8 mouse cellular contexts compared by ENCODE assay signal in genomic region chr17:33953961-33954565, GRCm38 (mm10). TPM values are rescaled to one million over a fixed set of nuclear protein-coding genes. Genes with fewer than 3 reads are reported as not detected.
DNase-seq lines count a peak whose midpoint lies in the region; ATAC-seq and TF ChIP-seq lines count a peak whose summit lies in the region.

No protein-coding gene starts in this region.

- peak overlapping the region; percentile 95 for H3K9ac ChIP-seq in liver, adult 2 months (ENCODE audit: low read depth, low read length)
- peak overlapping the region; percentile 98 for H3K9ac ChIP-seq in embryonic facial prominence, embryonic 14.5 days (ENCODE audit: low read depth, low read length)
- peak overlapping the region; percentile 97 for H3K9ac ChIP-seq in intestine, embryonic 15.5 days
- H3K9ac ChIP-seq in neural tube, embryonic 13.5 days, result peak overlapping the region; percentile 99

- 10% methylated on average over 5 of the region's 5 CpGs for WGBS in liver, adult 2 months
- WGBS in embryonic facial prominence, embryonic 14.5 days, result 30% methylated on average over 5 of the region's 5 CpGs
- 37% methylated on average over 5 of the region's 5 CpGs for WGBS in intestine, embryonic 15.5 days
- 30% methylated on average over 5 of the region's 5 CpGs for WGBS in neural tube, embryonic 13.5 days

- H3K4me3 ChIP-seq in liver, adult 2 months (ENCODE audit: insufficient read depth, low read depth, low read length), result peak overlapping the region; percentile 92
- H3K4me3 ChIP-seq in embryonic facial prominence, embryonic 14.5 days (ENCODE audit: low read depth, low read length), result peak overlapping the region; percentile 99
- peak overlapping the region; percentile 84 for H3K4me3 ChIP-seq in intestine, embryonic 15.5 days (replicated peaks)
- H3K4me3 ChIP-seq in neural tube, embryonic 13.5 days, result peak overlapping the region; percentile 96

- no peak for TF ChIP-seq CTCF in liver, adult 2 months (IDR thresholded peaks at IDR 0.05; ENCODE audit: low read depth, low read length)

- no peaks in the 10 kb centered on the region for H3K27me3 ChIP-seq in liver, adult 2 months (ENCODE audit: control insufficient read depth, insufficient read depth, low read length)
- H3K27me3 ChIP-seq in embryonic facial prominence, embryonic 14.5 days (replicated peaks; ENCODE audit: control insufficient read depth, insufficient read depth, low read length), result no peaks in the 10 kb centered on the region
- no peaks in the 10 kb centered on the region for H3K27me3 ChIP-seq in intestine, embryonic 15.5 days (replicated peaks)
- H3K27me3 ChIP-seq in neural tube, embryonic 13.5 days, result no peaks in the 10 kb centered on the region

- TF ChIP-seq POLR2A in liver, adult 2 months (IDR thresholded peaks at IDR 0.05; ENCODE audit: extremely low read depth, insufficient read depth, low read length), result no peak

- peaks cover 16% of the 10 kb centered on the region for H3K36me3 ChIP-seq in liver, adult 2 months (ENCODE audit: control insufficient read depth, insufficient read depth, low read length)
- H3K36me3 ChIP-seq in embryonic facial prominence, embryonic 14.5 days (ENCODE audit: control insufficient read depth, insufficient read depth, low read length), result peaks cover 50% of the 10 kb centered on the region
- peaks cover 14% of the 10 kb centered on the region for H3K36me3 ChIP-seq in intestine, embryonic 15.5 days
- H3K36me3 ChIP-seq in neural tube, embryonic 13.5 days, result peaks cover 56% of the 10 kb centered on the region

- peaks cover 5% of the 10 kb centered on the region; the same call in 1 of the 2 replicates for H3K79me2 ChIP-seq in liver, adult 2 months (ENCODE audit: control insufficient read depth, insufficient read depth, low read length)

- no peak for ATAC-seq in embryonic facial prominence, embryonic 14.5 days (ENCODE audit: low read depth)
- no peak for ATAC-seq in intestine, embryonic 15.5 days
- ATAC-seq in neural tube, embryonic 13.5 days (ENCODE audit: low read depth), result no peak

- peak overlapping the region; percentile 80 for H3K4me2 ChIP-seq in embryonic facial prominence, embryonic 14.5 days (ENCODE audit: low read depth, low read length)
- H3K4me2 ChIP-seq in intestine, embryonic 15.5 days (replicated peaks), result peak overlapping the region; percentile 91
- H3K4me2 ChIP-seq in neural tube, embryonic 13.5 days, result peak overlapping the region; percentile 97

- H3K9me3 ChIP-seq in embryonic facial prominence, embryonic 14.5 days (ENCODE audit: control insufficient read depth, low read length), result no peaks in the 10 kb centered on the region
- H3K9me3 ChIP-seq in intestine, embryonic 15.5 days, result no peaks in the 10 kb centered on the region
- H3K9me3 ChIP-seq in neural tube, embryonic 13.5 days, result no peaks in the 10 kb centered on the region

- peak overlapping the region; percentile 86 for H3K27ac ChIP-seq in liver, adult 2 months (replicated peaks; ENCODE audit: insufficient read depth, low read depth, low read length)
- peak overlapping the region; percentile 94; the same call in 1 of the 2 replicates for H3K27ac ChIP-seq in embryonic facial prominence, embryonic 14.5 days (replicated peaks; ENCODE audit: low read depth, low read length)
- peak overlapping the region; percentile 94 for H3K27ac ChIP-seq in intestine, embryonic 15.5 days
- H3K27ac ChIP-seq in neural tube, embryonic 13.5 days (replicated peaks), result peak overlapping the region; percentile 92; the same call in 1 of the 2 replicates

- peaks cover 9% of the 10 kb centered on the region for H3K4me1 ChIP-seq in liver, adult 2 months (ENCODE audit: control insufficient read depth, insufficient read depth, low read length)
- H3K4me1 ChIP-seq in embryonic facial prominence, embryonic 14.5 days (ENCODE audit: control insufficient read depth, insufficient read depth, low read length), result peaks cover 30% of the 10 kb centered on the region
- peaks cover 43% of the 10 kb centered on the region for H3K4me1 ChIP-seq in intestine, embryonic 15.5 days (replicated peaks)
- peaks cover 78% of the 10 kb centered on the region for H3K4me1 ChIP-seq in neural tube, embryonic 13.5 days (replicated peaks)

- peak; percentile 97 for DNase-seq in liver, adult 2 months (ENCODE audit: extremely low read depth, low read depth, low spot score)
- DNase-seq in liver, result no peak
- no peak for DNase-seq in embryonic facial prominence, embryonic 14.5 days (ENCODE audit: low spot score)
- no peak for DNase-seq in c-Kit-positive CD71-positive TER-119-positive erythroid progenitor cells, embryonic 14.5 days (ENCODE audit: low spot score)
- DNase-seq in frontal cortex, postnatal 10 days (ENCODE audit: low spot score in 2 of 2), result no peak
- no peak for DNase-seq in urinary bladder, adult 2 months (ENCODE audit: low spot score)

RNA-seq across cellular contexts. Expression of gene Vps52, which starts 1.5 kb away (rescaled TPM):
- 10.5 and 10.9 TPM in 2 replicates for total RNA-seq in liver, adult 2 months (2014; rRNA removed)
- polyA plus RNA-seq in liver, adult 2 months (2012; rRNA removed), result 31.1 and 40.6 TPM in 2 replicates
- 38.6 and 41.6 TPM in 2 replicates for polyA plus RNA-seq in embryonic facial prominence, embryonic 14.5 days (2014; fragmentation: Nextera tagmentation; extraction: Ambion mirVana)
- 44.0 and 47.4 TPM in 2 replicates for polyA plus RNA-seq in intestine, embryonic 15.5 days (2015; fragmentation: Nextera tagmentation; extraction: Ambion mirVana)
- polyA plus RNA-seq in neural tube, embryonic 13.5 days (2015; fragmentation: Nextera tagmentation; extraction: Ambion mirVana), result 63.5 and 67.5 TPM in 2 replicates
- polyA plus RNA-seq in urinary bladder, adult 2 months (2012; rRNA removed), result 39.3 and 39.7 TPM in 2 replicates

RNA-seq across cellular contexts. Expression of gene Rps18, which starts 1.7 kb away (rescaled TPM):
- 1,559 and 1,933 TPM in 2 replicates for total RNA-seq in liver, adult 2 months (2014; rRNA removed)
- 224 and 252 TPM in 2 replicates for polyA plus RNA-seq in liver, adult 2 months (2012; rRNA removed)
- 2,078 and 2,095 TPM in 2 replicates for polyA plus RNA-seq in embryonic facial prominence, embryonic 14.5 days (2014; fragmentation: Nextera tagmentation; extraction: Ambion mirVana)
- polyA plus RNA-seq in intestine, embryonic 15.5 days (2015; fragmentation: Nextera tagmentation; extraction: Ambion mirVana), result 1,812 and 1,948 TPM in 2 replicates
- polyA plus RNA-seq in neural tube, embryonic 13.5 days (2015; fragmentation: Nextera tagmentation; extraction: Ambion mirVana), result 912 and 939 TPM in 2 replicates
- polyA plus RNA-seq in urinary bladder, adult 2 months (2012; rRNA removed), result 1,060 and 1,160 TPM in 2 replicates

RNA-seq across cellular contexts. Expression of gene B3galt4, which starts 2.8 kb away (rescaled TPM):
- 0.54 and 0.55 TPM in 2 replicates for total RNA-seq in liver, adult 2 months (2014; rRNA removed)
- polyA plus RNA-seq in liver, adult 2 months (2012; rRNA removed), result 0.68 and 0.97 TPM in 2 replicates
- 4.4 and 5.7 TPM in 2 replicates for polyA plus RNA-seq in embryonic facial prominence, embryonic 14.5 days (2014; fragmentation: Nextera tagmentation; extraction: Ambion mirVana)
- 9.8 TPM in 2 replicates for polyA plus RNA-seq in intestine, embryonic 15.5 days (2015; fragmentation: Nextera tagmentation; extraction: Ambion mirVana)
- 10.8 and 11.7 TPM in 2 replicates for polyA plus RNA-seq in neural tube, embryonic 13.5 days (2015; fragmentation: Nextera tagmentation; extraction: Ambion mirVana)
- 7.7 TPM in 2 replicates for polyA plus RNA-seq in urinary bladder, adult 2 months (2012; rRNA removed)

RNA-seq across cellular contexts. Expression of gene Wdr46, which starts 13.6 kb away (rescaled TPM):
- 9.3 and 11.3 TPM in 2 replicates for total RNA-seq in liver, adult 2 months (2014; rRNA removed)
- polyA plus RNA-seq in liver, adult 2 months (2012; rRNA removed), result 13.2 and 16.4 TPM in 2 replicates
- polyA plus RNA-seq in embryonic facial prominence, embryonic 14.5 days (2014; fragmentation: Nextera tagmentation; extraction: Ambion mirVana), result 15.4 and 20.2 TPM in 2 replicates
- 37.1 and 38.5 TPM in 2 replicates for polyA plus RNA-seq in intestine, embryonic 15.5 days (2015; fragmentation: Nextera tagmentation; extraction: Ambion mirVana)
- polyA plus RNA-seq in neural tube, embryonic 13.5 days (2015; fragmentation: Nextera tagmentation; extraction: Ambion mirVana), result 26.9 and 27.6 TPM in 2 replicates
- polyA plus RNA-seq in urinary bladder, adult 2 months (2012; rRNA removed), result 15.8 and 17.2 TPM in 2 replicates

RNA-seq across cellular contexts. Expression of gene Pfdn6, which starts 13.9 kb away (rescaled TPM):
- 37.9 and 40.8 TPM in 2 replicates for total RNA-seq in liver, adult 2 months (2014; rRNA removed)
- 15.5 and 21.9 TPM in 2 replicates for polyA plus RNA-seq in liver, adult 2 months (2012; rRNA removed)
- 122 and 124 TPM in 2 replicates for polyA plus RNA-seq in embryonic facial prominence, embryonic 14.5 days (2014; fragmentation: Nextera tagmentation; extraction: Ambion mirVana)
- 153 and 159 TPM in 2 replicates for polyA plus RNA-seq in intestine, embryonic 15.5 days (2015; fragmentation: Nextera tagmentation; extraction: Ambion mirVana)
- 178 and 182 TPM in 2 replicates for polyA plus RNA-seq in neural tube, embryonic 13.5 days (2015; fragmentation: Nextera tagmentation; extraction: Ambion mirVana)
- polyA plus RNA-seq in urinary bladder, adult 2 months (2012; rRNA removed), result 86.5 and 87.2 TPM in 2 replicates
